Mouse (Mus musculus): ENCODE data around the gene Zeb2. TPM values are rescaled to one million over a fixed set of nuclear protein-coding genes. Genes with fewer than 3 reads are reported as not detected.

Zeb2 gene
- polyA plus RNA-seq, 1 experiment from 2014 or later: 57.4 TPM

Small RNAs within 50 kb of the gene (microRNA-seq; reads per million reads assigned to microRNA genes)
- gene Mir5129: not detected

Other genes with a start within 250 kb of the Zeb2 start
- 19.9 and 21.0 TPM in 2 replicates for gene Gtdc1, start 189.7 kb downstream of the Zeb2 start, polyA plus RNA-seq (2015; fragmentation: Nextera tagmentation; extraction: Ambion mirVana)